Mouse (Mus musculus): ENCODE measurements around the gene Mrgprg. TPM values are rescaled to one million over a fixed set of nuclear protein-coding genes. Genes with fewer than 3 reads are reported as not detected.

The Mrgprg gene
- polyA plus RNA-seq, 1 experiment from 2014 or later, result not detected

DNA sequence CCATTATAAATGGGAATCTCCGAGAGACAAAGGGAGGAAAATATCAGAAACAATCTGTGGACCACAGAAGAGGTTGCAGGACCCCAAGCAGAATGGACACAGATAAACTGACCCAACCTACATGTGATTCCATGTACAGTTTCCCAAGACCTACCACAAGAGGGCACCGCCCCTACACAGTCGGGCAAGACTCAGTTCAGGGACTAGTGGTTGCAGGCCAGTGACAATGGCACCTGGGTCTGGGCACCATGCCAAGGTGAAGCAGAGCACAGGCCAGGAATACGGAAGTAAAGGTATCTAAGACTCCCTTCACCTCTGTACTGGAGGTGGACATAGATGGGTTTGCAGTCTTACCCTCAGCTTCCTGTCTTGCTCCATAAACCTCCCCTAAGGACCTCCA, 26.3 kb upstream of the Mrgprg start:
- Histone ChIP-seq H3K36me3 (ENCODE audit: insufficient read depth, low read length) (peaks cover 10% of the 10 kb centered on the region; the same call in 1 of the 2 replicates), H3K9me3 (ENCODE audit: low read length) (no peaks in the 10 kb centered on the region), H3K4me1 (ENCODE audit: insufficient read depth, low read depth, low read length) (no peaks in the 10 kb centered on the region), H3K4me3 (ENCODE audit: low read depth, low read length) (no peak overlapping the region), H3K9ac (replicated peaks; ENCODE audit: low read depth) (no peak overlapping the region), H3K4me2 (replicated peaks; ENCODE audit: low read depth, low read length) (no peak overlapping the region), H3K27ac (ENCODE audit: low read length) (no peak overlapping the region), H3K27me3 (replicated peaks; ENCODE audit: insufficient read depth, low read length) (no peaks in the 10 kb centered on the region)
- peak; percentile 68 for ATAC-seq
- TF ChIP-seq EP300 (IDR thresholded peaks at IDR 0.05) (no peak), CTCF (IDR thresholded peaks at IDR 0.05) (peak; percentile 71)
- 47% methylated on average over 4 of the region's 4 CpGs for WGBS
- peak; percentile 69 for DNase-seq (ENCODE audit: low spot score)

DNA sequence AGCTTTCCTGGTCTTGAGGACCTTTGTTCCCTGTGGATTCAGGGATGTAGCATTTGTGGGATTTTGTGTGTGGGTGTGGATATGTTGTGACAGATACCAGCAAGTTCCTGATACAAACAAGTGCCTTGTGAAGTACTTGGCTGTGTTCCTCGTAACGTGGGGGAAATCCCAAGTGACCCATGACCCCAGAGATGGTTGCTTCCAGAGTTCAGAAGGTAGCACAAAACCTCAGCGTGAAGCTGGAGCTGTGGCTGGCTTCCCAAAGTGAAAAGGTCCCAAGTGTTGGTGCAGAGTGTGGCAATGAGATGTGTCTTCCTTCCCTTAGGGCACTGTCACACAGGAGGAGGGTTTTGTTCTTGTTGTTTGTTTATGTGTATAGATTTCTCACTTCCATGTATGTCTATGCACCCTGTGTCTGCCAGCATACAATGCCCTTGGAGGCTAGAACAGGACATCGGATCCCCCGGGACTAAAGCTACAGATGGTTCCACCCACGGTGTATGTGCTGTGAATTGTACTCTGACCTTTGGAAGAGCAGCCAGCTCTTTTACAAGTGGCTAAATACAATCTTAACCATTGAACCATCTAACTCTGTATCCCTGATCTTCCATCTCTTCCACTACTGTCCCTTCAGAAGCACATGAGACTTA, 25.7 kb upstream of the Mrgprg start:
- Histone ChIP-seq H3K4me1 (ENCODE audit: insufficient read depth, low read depth, low read length) (no peaks in the 10 kb centered on the region), H3K27ac (ENCODE audit: low read length) (no peak overlapping the region), H3K4me2 (replicated peaks; ENCODE audit: low read depth, low read length) (no peak overlapping the region), H3K9ac (replicated peaks; ENCODE audit: low read depth) (no peak overlapping the region), H3K36me3 (ENCODE audit: insufficient read depth, low read length) (peaks cover 5% of the 10 kb centered on the region; the same call in 1 of the 2 replicates), H3K9me3 (ENCODE audit: low read length) (no peaks in the 10 kb centered on the region), H3K4me3 (ENCODE audit: low read depth, low read length) (no peak overlapping the region), H3K27me3 (replicated peaks; ENCODE audit: insufficient read depth, low read length) (no peaks in the 10 kb centered on the region)
- no peak for DNase-seq (ENCODE audit: low spot score)
- 60% methylated on average over 6 of the region's 6 CpGs for WGBS
- TF ChIP-seq EP300 (IDR thresholded peaks at IDR 0.05) (no peak), CTCF (IDR thresholded peaks at IDR 0.05) (no peak)
- ATAC-seq, result no peak

DNA sequence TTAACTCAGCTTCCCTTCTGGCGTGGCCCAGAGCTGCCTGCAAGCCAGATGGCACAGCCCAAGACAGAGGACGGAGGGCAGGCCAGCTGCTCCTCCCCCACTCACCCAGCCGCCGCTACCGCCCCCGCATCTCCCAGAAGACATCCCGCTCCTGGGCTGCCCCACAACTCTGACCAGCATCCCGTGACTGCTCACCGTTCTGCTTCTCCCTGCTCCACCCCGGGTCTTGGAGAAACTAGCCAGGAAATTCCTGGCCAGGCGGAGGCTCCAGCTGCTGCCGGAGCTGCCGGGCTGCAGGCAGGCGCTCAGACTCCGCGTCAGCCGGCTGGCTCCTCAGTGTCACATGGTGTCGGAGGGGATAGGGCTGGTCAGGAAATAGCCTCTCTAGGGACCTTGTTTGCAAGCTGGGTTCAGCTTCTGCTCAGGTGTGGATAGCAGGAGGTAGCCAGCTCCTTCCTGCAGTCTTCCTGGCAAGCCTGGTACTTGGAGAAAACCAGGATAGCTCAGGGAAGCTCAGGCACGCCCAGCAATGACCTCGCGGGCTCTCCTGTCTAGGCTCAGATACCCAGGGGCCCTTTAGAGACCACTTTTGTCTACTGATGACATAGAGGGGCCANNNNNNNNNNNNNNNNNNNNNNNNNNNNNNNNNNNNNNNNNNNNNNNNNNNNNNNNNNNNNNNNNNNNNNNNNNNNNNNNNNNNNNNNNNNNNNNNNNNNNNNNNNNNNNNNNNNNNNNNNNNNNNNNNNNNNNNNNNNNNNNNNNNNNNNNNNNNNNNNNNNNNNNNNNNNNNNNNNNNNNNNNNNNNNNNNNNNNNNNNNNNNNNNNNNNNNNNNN, 17.4 kb upstream of the Mrgprg start, which contains the start of gene Mrgpre:
TSS of gene Mrgpre (minus strand) at position 505 of the 834 bp plus-strand sequence.
- H3K36me3 ChIP-seq (ENCODE audit: insufficient read depth, low read length), result no peaks in the 10 kb centered on the region
- peak; percentile 89 for ATAC-seq
- H3K9me3 ChIP-seq (ENCODE audit: low read length), result no peaks in the 10 kb centered on the region
- peak within 1 kb of the TSS; percentile 68 for H3K4me2 ChIP-seq (replicated peaks; ENCODE audit: low read depth, low read length)
- peaks cover 3% of the 10 kb centered on the region; the same call in 1 of the 2 replicates for H3K4me1 ChIP-seq (ENCODE audit: insufficient read depth, low read depth, low read length)
- 0 out of 2 replicates have a peak within 1 kb of the TSS, but pooled peaks have one; percentile 32 for H3K9ac ChIP-seq (replicated peaks; ENCODE audit: low read depth)
- no peaks in the 10 kb centered on the region for H3K27me3 ChIP-seq (replicated peaks; ENCODE audit: insufficient read depth, low read length)
- H3K27ac ChIP-seq (ENCODE audit: low read length), result no peak within 1 kb of the TSS; the same call in 1 of the 2 replicates
- TF ChIP-seq CTCF (IDR thresholded peaks at IDR 0.05), result no peak
- TF ChIP-seq EP300 (IDR thresholded peaks at IDR 0.05), result no peak
- peak within 1 kb of the TSS; percentile 26 for H3K4me3 ChIP-seq (ENCODE audit: low read depth, low read length)
- 6% methylated on average over 17 of the region's 21 CpGs for WGBS
- DNase-seq (ENCODE audit: low spot score), result peak; percentile 92

DNA sequence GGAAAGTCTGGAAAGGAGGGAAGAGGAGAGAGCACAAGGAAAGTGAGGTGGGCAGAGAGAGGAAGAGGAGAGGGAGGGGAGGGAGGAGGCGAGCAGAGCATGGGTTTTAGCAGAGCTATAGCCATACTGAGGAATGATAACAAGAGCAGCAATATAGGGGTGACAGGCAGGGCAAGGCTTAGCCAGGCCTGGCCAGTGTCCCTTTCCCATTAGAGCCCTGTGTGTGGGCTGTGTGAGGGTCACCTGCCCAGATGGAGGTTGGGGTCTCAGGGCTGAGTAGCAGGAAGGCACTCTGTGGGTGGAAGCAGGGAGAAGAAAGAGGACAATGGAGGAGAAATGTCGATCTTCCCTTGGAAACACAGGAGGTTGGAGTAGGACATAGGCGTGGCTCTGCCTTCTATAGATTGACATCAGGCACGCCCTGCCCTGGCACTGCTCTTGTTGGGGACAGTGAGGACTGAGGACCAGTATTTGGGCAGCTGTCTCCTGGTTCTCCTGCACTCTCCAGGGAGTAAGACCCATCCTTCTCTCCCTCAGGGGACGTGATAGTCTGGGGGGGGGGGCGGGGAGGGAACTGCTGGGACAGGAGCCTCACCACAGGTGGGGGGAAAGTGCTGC, 16.7 kb upstream of the Mrgprg start:
- Histone ChIP-seq H3K4me1 (ENCODE audit: insufficient read depth, low read depth, low read length) (peaks cover 3% of the 10 kb centered on the region; the same call in 1 of the 2 replicates), H3K4me2 (replicated peaks; ENCODE audit: low read depth, low read length) (peak overlapping the region; percentile 68), H3K9ac (replicated peaks; ENCODE audit: low read depth) (no peak overlapping the region), H3K9me3 (ENCODE audit: low read length) (no peaks in the 10 kb centered on the region), H3K27ac (ENCODE audit: low read length) (no peak overlapping the region), H3K27me3 (replicated peaks; ENCODE audit: insufficient read depth, low read length) (no peaks in the 10 kb centered on the region), H3K4me3 (ENCODE audit: low read depth, low read length) (peak overlapping the region; percentile 26), H3K36me3 (ENCODE audit: insufficient read depth, low read length) (no peaks in the 10 kb centered on the region)
- TF ChIP-seq EP300 (IDR thresholded peaks at IDR 0.05) (no peak), CTCF (IDR thresholded peaks at IDR 0.05) (no peak)
- ATAC-seq (peak; percentile 31), DNase-seq (ENCODE audit: low spot score) (peak; percentile 38)
- 33% methylated on average over 5 of the region's 6 CpGs for WGBS

DNA sequence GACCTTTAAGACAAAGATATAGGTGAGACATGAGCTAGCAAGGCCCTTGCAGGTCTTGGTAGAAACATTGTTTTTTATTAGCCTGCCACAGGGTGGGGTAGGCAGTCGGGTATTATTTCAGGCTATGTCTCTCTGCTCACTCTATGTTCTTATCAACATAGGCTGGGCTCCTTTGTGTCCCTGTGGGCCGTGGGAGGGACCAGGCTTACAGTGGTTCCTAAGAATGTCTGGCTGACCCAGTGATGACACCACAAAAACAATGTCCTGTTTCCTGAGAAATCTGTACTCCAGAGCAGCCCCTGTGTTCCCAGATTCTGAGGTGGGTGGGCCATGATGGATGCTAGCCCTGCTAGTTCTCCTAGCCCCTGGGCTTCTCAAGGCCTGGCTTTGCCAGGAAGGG, 10.6 kb upstream of the Mrgprg start:
- DNase-seq (ENCODE audit: low spot score) (peak; percentile 26), ATAC-seq (peak; percentile 75)
- Histone ChIP-seq H3K4me2 (replicated peaks; ENCODE audit: low read depth, low read length) (no peak overlapping the region), H3K4me1 (ENCODE audit: insufficient read depth, low read depth, low read length) (no peaks in the 10 kb centered on the region), H3K9me3 (ENCODE audit: low read length) (no peaks in the 10 kb centered on the region), H3K27ac (ENCODE audit: low read length) (no peak overlapping the region), H3K27me3 (replicated peaks; ENCODE audit: insufficient read depth, low read length) (no peaks in the 10 kb centered on the region), H3K4me3 (ENCODE audit: low read depth, low read length) (no peak overlapping the region), H3K36me3 (ENCODE audit: insufficient read depth, low read length) (no peaks in the 10 kb centered on the region), H3K9ac (replicated peaks; ENCODE audit: low read depth) (no peak overlapping the region)
- TF ChIP-seq CTCF (IDR thresholded peaks at IDR 0.05) (no peak), EP300 (IDR thresholded peaks at IDR 0.05) (no peak)
- WGBS, result 34% methylated on average over 2 of the region's 2 CpGs

GRCm38 (mm10) chr7:143776137-143776536, 9.3 kb upstream of the Mrgprg start:
- ATAC-seq (no peak), DNase-seq (ENCODE audit: low spot score) (no peak)
- no peaks in the 10 kb centered on the region for H3K27me3 ChIP-seq (replicated peaks; ENCODE audit: insufficient read depth, low read length)
- TF ChIP-seq EP300 (IDR thresholded peaks at IDR 0.05) (no peak), CTCF (IDR thresholded peaks at IDR 0.05) (no peak)
- H3K27ac ChIP-seq (ENCODE audit: low read length), result no peak overlapping the region
- H3K9me3 ChIP-seq (ENCODE audit: low read length), result no peaks in the 10 kb centered on the region
- no peak overlapping the region for H3K4me2 ChIP-seq (replicated peaks; ENCODE audit: low read depth, low read length)
- no peaks in the 10 kb centered on the region for H3K4me1 ChIP-seq (ENCODE audit: insufficient read depth, low read depth, low read length)
- no peak overlapping the region for H3K4me3 ChIP-seq (ENCODE audit: low read depth, low read length)
- no peaks in the 10 kb centered on the region for H3K36me3 ChIP-seq (ENCODE audit: insufficient read depth, low read length)
- WGBS, result 18% methylated on average over 3 of the region's 3 CpGs
- no peak overlapping the region for H3K9ac ChIP-seq (replicated peaks; ENCODE audit: low read depth)
